Mouse (Mus musculus): ENCODE data around the gene Kcnmb1. TPM values are rescaled to one million over a fixed set of nuclear protein-coding genes. Genes with fewer than 3 reads are reported as not detected.
A peak's percentile ranks its signal among the peaks of the same experiment; 100 is the strongest.

Kcnmb1 gene
- polyA plus RNA-seq, 1 experiment from 2014 or later: 0.22 TPM

DNA sequence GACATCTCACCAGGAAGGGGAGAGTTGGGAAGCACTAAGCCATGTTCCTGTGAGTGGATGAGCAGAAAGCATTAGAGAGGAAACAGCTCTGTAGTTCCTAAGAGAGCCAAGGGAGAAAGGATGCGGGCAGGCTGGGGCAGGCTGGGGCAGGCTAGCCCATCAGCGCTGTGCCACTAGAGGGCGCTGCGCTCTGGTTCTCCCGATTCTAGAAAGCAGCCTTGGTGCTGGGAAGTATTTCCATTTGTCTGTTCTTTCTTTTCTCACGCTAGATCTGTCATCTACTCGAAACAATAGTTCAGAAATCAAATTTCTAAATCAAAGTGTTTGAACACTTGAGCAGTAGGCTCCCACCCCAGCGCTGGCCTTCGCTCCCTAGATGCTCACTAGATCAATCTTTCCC lies 28.5 kb upstream of the Kcnmb1 start:
- WGBS: 50% methylated on average over 9 of the region's 9 CpGs

DNA sequence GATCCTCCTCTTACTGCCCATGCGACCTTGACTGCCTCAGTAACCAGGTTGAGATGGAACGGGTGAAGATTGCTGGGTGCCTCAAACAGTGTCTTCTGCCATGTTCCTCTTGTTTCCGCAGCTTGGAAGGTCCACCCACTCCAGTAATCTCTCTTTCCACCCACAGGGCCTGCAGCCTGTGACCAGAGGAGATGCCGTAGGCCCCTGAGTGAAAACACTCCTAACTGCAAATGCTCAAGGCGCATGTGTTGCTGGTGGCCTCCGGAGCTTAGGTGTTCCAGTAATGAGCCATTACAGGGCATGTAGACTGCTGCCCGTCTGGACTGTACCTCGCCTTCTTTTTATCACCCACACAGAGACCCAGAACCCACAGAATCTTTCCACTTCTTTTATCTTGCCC lies 25.2 kb upstream of the Kcnmb1 start:
- H3K4me1 ChIP-seq (ENCODE audit: control insufficient read depth, insufficient read depth, low read length): no peaks in the 10 kb centered on the region
- H3K27ac ChIP-seq (replicated peaks; ENCODE audit: low read depth, low read length): no peak overlapping the region
- 82% methylated on average over 8 of the region's 8 CpGs for WGBS
- no peak overlapping the region for H3K4me2 ChIP-seq (ENCODE audit: low read depth, low read length)
- no peak overlapping the region for H3K4me3 ChIP-seq (ENCODE audit: low read depth, low read length)
- DNase-seq (ENCODE audit: low spot score) (no peak), ATAC-seq (replicated peaks; ENCODE audit: insufficient number of reproducible peaks, low FRiP score, low TSS enrichment, low read depth) (no peak)
- no peaks in the 10 kb centered on the region for H3K27me3 ChIP-seq (ENCODE audit: control insufficient read depth, insufficient read depth, low read length)
- H3K36me3 ChIP-seq (replicated peaks; ENCODE audit: control insufficient read depth, insufficient read depth, low read depth, low read length): no peaks in the 10 kb centered on the region
- no peak overlapping the region for H3K9ac ChIP-seq (replicated peaks; ENCODE audit: low read length)
- no peaks in the 10 kb centered on the region for H3K9me3 ChIP-seq (replicated peaks; ENCODE audit: control insufficient read depth, low read length)

More for the DNA sequence above, 28.5 kb upstream of the Kcnmb1 start:
- Histone ChIP-seq H3K4me3 (ENCODE audit: low read depth, low read length) (no peak overlapping the region), H3K27ac (replicated peaks; ENCODE audit: low read depth, low read length) (no peak overlapping the region), H3K9me3 (replicated peaks; ENCODE audit: control insufficient read depth, low read length) (no peaks in the 10 kb centered on the region), H3K4me1 (ENCODE audit: control insufficient read depth, insufficient read depth, low read length) (no peaks in the 10 kb centered on the region), H3K36me3 (replicated peaks; ENCODE audit: control insufficient read depth, insufficient read depth, low read depth, low read length) (no peaks in the 10 kb centered on the region), H3K4me2 (ENCODE audit: low read depth, low read length) (no peak overlapping the region), H3K9ac (replicated peaks; ENCODE audit: low read length) (no peak overlapping the region), H3K27me3 (ENCODE audit: control insufficient read depth, insufficient read depth, low read length) (no peaks in the 10 kb centered on the region)
- no peak for ATAC-seq (replicated peaks; ENCODE audit: insufficient number of reproducible peaks, low FRiP score, low TSS enrichment, low read depth)
- DNase-seq (ENCODE audit: low spot score): no peak

DNA sequence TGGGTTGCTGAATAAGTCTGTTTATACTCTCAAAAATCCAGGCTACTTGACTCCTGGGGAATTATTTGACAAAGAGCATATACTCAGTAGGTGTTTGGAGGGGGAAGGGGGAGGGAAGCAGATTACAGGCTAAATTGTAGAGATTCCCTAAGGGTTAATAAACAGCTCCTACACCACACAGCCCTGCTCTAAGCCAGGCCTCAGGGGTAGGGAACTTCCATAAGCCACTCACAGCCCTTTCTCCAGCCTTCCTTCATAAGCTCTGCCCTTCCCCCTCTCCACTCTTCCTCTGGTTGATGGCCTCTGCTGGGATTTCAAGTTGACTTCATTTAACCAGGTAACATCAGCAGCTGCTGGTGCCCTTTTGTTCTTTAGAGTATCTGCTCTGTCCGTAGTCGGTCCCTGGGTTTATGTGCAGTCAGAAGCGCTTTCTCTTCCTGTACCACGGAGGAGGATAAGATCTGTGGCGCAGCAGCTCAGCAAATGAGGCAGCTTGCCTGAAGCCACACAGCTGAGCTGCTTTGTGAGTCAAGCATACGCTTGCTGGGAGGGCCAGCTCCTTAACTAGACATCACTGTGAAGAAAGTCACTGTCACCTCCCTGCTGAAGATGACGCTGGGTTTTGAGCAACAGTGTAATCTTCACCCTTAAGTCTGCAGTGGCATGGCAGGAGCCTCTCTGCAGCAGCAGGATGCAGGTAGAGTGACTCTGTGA lies 24.1 kb upstream of the Kcnmb1 start:
- H3K4me2 ChIP-seq (ENCODE audit: low read depth, low read length): no peak overlapping the region
- H3K9me3 ChIP-seq (replicated peaks; ENCODE audit: control insufficient read depth, low read length): no peaks in the 10 kb centered on the region
- no peaks in the 10 kb centered on the region for H3K36me3 ChIP-seq (replicated peaks; ENCODE audit: control insufficient read depth, insufficient read depth, low read depth, low read length)
- ATAC-seq (replicated peaks; ENCODE audit: insufficient number of reproducible peaks, low FRiP score, low TSS enrichment, low read depth) (no peak), DNase-seq (ENCODE audit: low spot score) (no peak)
- WGBS: 42% methylated on average over 7 of the region's 7 CpGs
- no peak overlapping the region for H3K9ac ChIP-seq (replicated peaks; ENCODE audit: low read length)
- H3K27ac ChIP-seq (replicated peaks; ENCODE audit: low read depth, low read length): no peak overlapping the region
- H3K27me3 ChIP-seq (ENCODE audit: control insufficient read depth, insufficient read depth, low read length): no peaks in the 10 kb centered on the region
- H3K4me1 ChIP-seq (ENCODE audit: control insufficient read depth, insufficient read depth, low read length): no peaks in the 10 kb centered on the region
- H3K4me3 ChIP-seq (ENCODE audit: low read depth, low read length): no peak overlapping the region

DNA sequence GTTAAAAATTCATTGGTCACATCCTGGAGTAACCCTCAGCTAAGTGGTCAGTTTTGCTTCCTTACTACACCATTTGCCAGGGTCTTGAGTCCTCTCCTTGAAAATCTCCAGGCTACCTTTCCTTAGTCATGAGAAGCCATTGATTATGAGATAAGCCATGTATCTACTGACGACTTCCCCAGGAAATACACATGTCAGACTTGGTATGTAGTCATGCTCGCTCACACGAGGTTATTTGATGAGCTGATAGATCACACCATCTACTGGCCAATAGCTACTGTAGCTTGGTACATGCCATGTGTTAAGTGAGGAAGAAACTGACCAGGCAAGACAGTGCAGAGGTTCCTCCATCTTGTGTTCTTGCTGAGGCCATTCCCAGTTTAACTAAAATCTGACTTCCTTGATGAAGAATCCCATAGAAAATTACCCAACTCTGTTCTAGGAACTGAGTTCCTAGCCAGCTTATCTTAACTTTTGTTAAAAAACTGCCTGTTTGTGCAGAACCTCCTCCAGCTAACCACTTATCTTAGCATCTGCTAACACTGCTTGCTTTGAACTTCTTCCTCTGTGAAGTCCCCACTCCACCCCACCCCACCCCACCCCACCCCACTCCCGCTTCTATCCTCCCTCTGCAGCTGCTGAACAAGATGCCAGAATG lies 23.2 kb upstream of the Kcnmb1 start:
- WGBS: 84% methylated on average over 4 of the region's 4 CpGs
- no peak for DNase-seq (ENCODE audit: low spot score)
- Histone ChIP-seq H3K27ac (replicated peaks; ENCODE audit: low read depth, low read length) (no peak overlapping the region), H3K9ac (replicated peaks; ENCODE audit: low read length) (no peak overlapping the region), H3K4me1 (ENCODE audit: control insufficient read depth, insufficient read depth, low read length) (no peaks in the 10 kb centered on the region), H3K27me3 (ENCODE audit: control insufficient read depth, insufficient read depth, low read length) (no peaks in the 10 kb centered on the region), H3K36me3 (replicated peaks; ENCODE audit: control insufficient read depth, insufficient read depth, low read depth, low read length) (no peaks in the 10 kb centered on the region), H3K4me2 (ENCODE audit: low read depth, low read length) (no peak overlapping the region), H3K4me3 (ENCODE audit: low read depth, low read length) (no peak overlapping the region), H3K9me3 (replicated peaks; ENCODE audit: control insufficient read depth, low read length) (no peaks in the 10 kb centered on the region)
- no peak for ATAC-seq (replicated peaks; ENCODE audit: insufficient number of reproducible peaks, low FRiP score, low TSS enrichment, low read depth)

DNA sequence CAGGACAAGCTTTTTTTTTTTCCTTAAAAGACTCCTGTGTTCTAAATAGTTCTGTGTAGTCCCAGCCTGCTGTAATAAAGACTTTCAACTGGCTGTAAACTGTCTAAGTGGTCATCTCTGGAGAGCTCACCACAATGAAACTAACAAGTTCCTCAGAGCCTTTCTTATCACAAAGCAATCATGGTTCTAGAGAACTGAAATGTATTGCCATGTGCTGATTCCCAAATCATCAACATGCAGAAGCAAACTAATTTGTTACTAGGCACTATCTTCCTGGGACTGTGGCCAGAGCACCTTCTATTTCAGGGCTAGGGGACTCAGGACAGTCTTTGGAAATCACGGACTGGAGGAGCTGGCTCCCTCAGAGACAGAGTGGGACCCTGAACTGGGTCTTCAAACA lies 19.2 kb upstream of the Kcnmb1 start:
- 81% methylated on average over 1 of the region's 1 CpGs for WGBS
- H3K36me3 ChIP-seq (replicated peaks; ENCODE audit: control insufficient read depth, insufficient read depth, low read depth, low read length): no peaks in the 10 kb centered on the region
- DNase-seq (ENCODE audit: low spot score) (no peak), ATAC-seq (replicated peaks; ENCODE audit: insufficient number of reproducible peaks, low FRiP score, low TSS enrichment, low read depth) (no peak)
- H3K9me3 ChIP-seq (replicated peaks; ENCODE audit: control insufficient read depth, low read length): no peaks in the 10 kb centered on the region
- H3K4me3 ChIP-seq (ENCODE audit: low read depth, low read length): no peak overlapping the region
- H3K4me2 ChIP-seq (ENCODE audit: low read depth, low read length): no peak overlapping the region
- H3K27me3 ChIP-seq (ENCODE audit: control insufficient read depth, insufficient read depth, low read length): no peaks in the 10 kb centered on the region
- H3K27ac ChIP-seq (replicated peaks; ENCODE audit: low read depth, low read length): no peak overlapping the region
- no peak overlapping the region for H3K9ac ChIP-seq (replicated peaks; ENCODE audit: low read length)
- no peaks in the 10 kb centered on the region for H3K4me1 ChIP-seq (ENCODE audit: control insufficient read depth, insufficient read depth, low read length)

DNA sequence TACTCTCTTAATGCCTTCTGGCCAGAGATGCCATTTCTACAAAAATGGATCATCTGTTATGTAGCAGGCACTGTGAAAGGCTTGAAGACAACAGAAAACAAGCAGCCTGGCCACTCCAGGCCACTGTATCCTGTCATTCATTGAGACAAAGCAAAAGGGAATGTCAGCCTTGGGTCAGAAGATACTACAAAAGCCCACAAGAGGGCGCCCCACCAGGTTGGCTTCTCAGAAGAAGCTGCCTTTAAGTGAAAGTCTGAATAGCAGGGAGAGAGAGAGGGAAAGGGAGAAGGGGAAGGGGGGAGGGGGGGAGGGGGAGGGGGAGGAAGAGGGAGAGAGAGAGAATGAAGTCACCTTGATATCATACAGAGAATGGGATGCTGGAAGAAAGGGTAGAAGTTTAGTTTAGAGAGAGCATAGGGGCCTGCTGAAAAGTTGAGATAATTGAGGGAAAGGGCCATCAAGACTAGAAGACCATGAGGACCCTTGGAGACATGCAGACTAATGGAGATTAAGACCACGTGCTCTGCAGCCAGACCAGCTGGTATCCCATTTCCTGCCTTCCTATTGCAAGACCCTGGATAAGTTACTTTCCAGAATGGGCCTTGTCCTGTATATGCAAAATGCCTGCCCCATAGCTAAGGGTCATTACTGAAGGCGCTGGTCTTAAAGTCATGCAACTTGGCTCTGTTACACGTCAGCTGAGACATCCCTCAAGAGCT lies 18.6 kb upstream of the Kcnmb1 start:
- DNase-seq (ENCODE audit: low spot score): peak; percentile 44
- H3K4me3 ChIP-seq (ENCODE audit: low read depth, low read length): no peak overlapping the region
- H3K9ac ChIP-seq (replicated peaks; ENCODE audit: low read length): no peak overlapping the region
- H3K36me3 ChIP-seq (replicated peaks; ENCODE audit: control insufficient read depth, insufficient read depth, low read depth, low read length): no peaks in the 10 kb centered on the region
- no peaks in the 10 kb centered on the region for H3K27me3 ChIP-seq (ENCODE audit: control insufficient read depth, insufficient read depth, low read length)
- no peak overlapping the region for H3K27ac ChIP-seq (replicated peaks; ENCODE audit: low read depth, low read length)
- H3K4me2 ChIP-seq (ENCODE audit: low read depth, low read length): no peak overlapping the region
- ATAC-seq (replicated peaks; ENCODE audit: insufficient number of reproducible peaks, low FRiP score, low TSS enrichment, low read depth): no peak
- H3K9me3 ChIP-seq (replicated peaks; ENCODE audit: control insufficient read depth, low read length): no peaks in the 10 kb centered on the region
- no peaks in the 10 kb centered on the region for H3K4me1 ChIP-seq (ENCODE audit: control insufficient read depth, insufficient read depth, low read length)
- WGBS: 60% methylated on average over 4 of the region's 4 CpGs

DNA sequence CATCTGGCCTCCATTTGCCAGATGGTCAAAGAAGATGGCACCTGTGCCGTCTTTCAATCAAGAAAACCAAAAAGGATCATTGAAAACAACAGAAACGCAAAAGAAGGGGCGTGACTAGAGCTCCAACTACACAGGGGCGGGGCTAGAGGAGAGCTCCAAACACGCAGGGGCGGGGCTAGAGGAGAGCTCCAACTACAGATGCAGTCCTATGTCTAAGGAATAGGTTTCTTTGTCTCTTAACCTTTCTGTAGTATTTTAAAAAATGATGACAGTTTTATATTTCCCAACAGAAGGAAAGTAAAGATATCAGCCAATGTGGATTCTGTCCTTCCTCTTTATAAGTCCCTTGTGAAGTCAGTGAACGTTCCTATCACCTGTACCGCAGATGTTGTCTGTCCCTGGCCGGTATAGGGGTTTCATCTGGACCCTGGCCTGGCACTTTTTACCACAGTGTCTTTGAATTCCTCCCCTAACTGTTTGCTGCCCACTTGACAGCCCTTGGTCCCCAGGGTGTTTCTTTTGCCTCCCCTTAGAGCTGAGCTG lies 18.0 kb upstream of the Kcnmb1 start:
- DNase-seq (ENCODE audit: low spot score) (no peak), ATAC-seq (replicated peaks; ENCODE audit: insufficient number of reproducible peaks, low FRiP score, low TSS enrichment, low read depth) (no peak)
- WGBS: 79% methylated on average over 9 of the region's 9 CpGs
- Histone ChIP-seq H3K9me3 (replicated peaks; ENCODE audit: control insufficient read depth, low read length) (no peaks in the 10 kb centered on the region), H3K4me3 (ENCODE audit: low read depth, low read length) (no peak overlapping the region), H3K4me1 (ENCODE audit: control insufficient read depth, insufficient read depth, low read length) (no peaks in the 10 kb centered on the region), H3K36me3 (replicated peaks; ENCODE audit: control insufficient read depth, insufficient read depth, low read depth, low read length) (no peaks in the 10 kb centered on the region), H3K9ac (replicated peaks; ENCODE audit: low read length) (no peak overlapping the region), H3K27ac (replicated peaks; ENCODE audit: low read depth, low read length) (no peak overlapping the region), H3K4me2 (ENCODE audit: low read depth, low read length) (no peak overlapping the region), H3K27me3 (ENCODE audit: control insufficient read depth, insufficient read depth, low read length) (no peaks in the 10 kb centered on the region)

DNA sequence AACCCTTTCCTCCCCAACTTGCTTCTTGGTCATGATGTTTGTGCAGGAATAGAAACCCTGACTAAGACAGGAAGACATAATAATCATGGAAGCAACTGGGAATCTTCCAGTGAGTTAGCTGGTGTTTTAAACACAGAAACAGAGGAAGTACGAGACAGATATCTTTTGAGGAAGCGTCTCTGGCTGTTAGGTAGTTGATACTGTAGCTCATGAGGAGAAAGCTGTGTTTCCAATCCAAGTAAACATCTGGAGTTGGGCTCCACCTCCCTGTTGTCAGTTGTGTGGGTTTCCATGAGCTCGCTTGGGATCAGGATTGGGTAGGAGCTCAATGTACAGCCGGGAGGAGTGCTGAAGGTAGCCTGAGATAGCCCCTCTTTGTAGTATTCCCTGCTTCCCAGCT lies 16.3 kb upstream of the Kcnmb1 start:
- H3K4me2 ChIP-seq (ENCODE audit: low read depth, low read length): no peak overlapping the region
- no peak overlapping the region for H3K27ac ChIP-seq (replicated peaks; ENCODE audit: low read depth, low read length)
- H3K9me3 ChIP-seq (replicated peaks; ENCODE audit: control insufficient read depth, low read length): no peaks in the 10 kb centered on the region
- no peak overlapping the region for H3K9ac ChIP-seq (replicated peaks; ENCODE audit: low read length)
- DNase-seq (ENCODE audit: low spot score) (no peak), ATAC-seq (replicated peaks; ENCODE audit: insufficient number of reproducible peaks, low FRiP score, low TSS enrichment, low read depth) (no peak)
- WGBS: 75% methylated on average over 4 of the region's 4 CpGs
- no peaks in the 10 kb centered on the region for H3K27me3 ChIP-seq (ENCODE audit: control insufficient read depth, insufficient read depth, low read length)
- H3K4me3 ChIP-seq (ENCODE audit: low read depth, low read length): no peak overlapping the region
- H3K36me3 ChIP-seq (replicated peaks; ENCODE audit: control insufficient read depth, insufficient read depth, low read depth, low read length): no peaks in the 10 kb centered on the region
- no peaks in the 10 kb centered on the region for H3K4me1 ChIP-seq (ENCODE audit: control insufficient read depth, insufficient read depth, low read length)
